13 mouse cellular contexts compared by ENCODE assay signal in genomic region chr16:7040691-7041090, GRCm38 (mm10).
DNase-seq lines count a peak whose midpoint lies in the region; ATAC-seq lines count a peak whose summit lies in the region.
"Had no signal": no experiment of that assay in that cellular context is flagged by ENCODE, and none has a peak within 500 bp of the region (broad histone marks: within the 10 kb centered on the region; RNA-seq: fewer than 3 reads in every experiment).

No protein-coding gene starts in this region.

- H3K4me2 ChIP-seq in forebrain, embryonic 12.5 days = peak overlapping the region; percentile 70
- peak overlapping the region; percentile 53 for H3K4me2 ChIP-seq in neural tube, embryonic 11.5 days (ENCODE audit: low read depth)
- peak overlapping the region; percentile 6; the same call in 1 of the 2 replicates for H3K4me2 ChIP-seq in midbrain, embryonic 11.5 days
- no peak overlapping the region for H3K4me2 ChIP-seq in liver, embryonic 12.5 days

- H3K9ac ChIP-seq in forebrain, embryonic 12.5 days = no peak overlapping the region
- peak overlapping the region; percentile 44 for H3K9ac ChIP-seq in neural tube, embryonic 11.5 days (ENCODE audit: low read length)
- no peak overlapping the region for H3K9ac ChIP-seq in midbrain, embryonic 11.5 days (ENCODE audit: low read length)
- H3K9ac ChIP-seq in liver, embryonic 12.5 days = no peak overlapping the region

- H3K4me1 ChIP-seq in forebrain, embryonic 12.5 days = peaks cover 12% of the 10 kb centered on the region
- peaks cover 27% of the 10 kb centered on the region for H3K4me1 ChIP-seq in forebrain, embryonic 10.5 days
- H3K4me1 ChIP-seq in neural tube, embryonic 11.5 days (ENCODE audit: control insufficient read depth, insufficient read depth, low read length) = no peaks in the 10 kb centered on the region; the same call in 1 of the 2 replicates
- H3K4me1 ChIP-seq in midbrain, embryonic 11.5 days (ENCODE audit: control insufficient read depth, insufficient read depth, low read length) = peaks cover 3% of the 10 kb centered on the region; the same call in 1 of the 2 replicates
- H3K4me1 ChIP-seq in liver, embryonic 12.5 days = no peaks in the 10 kb centered on the region

- H3K36me3 ChIP-seq in forebrain, embryonic 12.5 days (replicated peaks) = no peaks in the 10 kb centered on the region
- no peaks in the 10 kb centered on the region for H3K36me3 ChIP-seq in forebrain, embryonic 10.5 days (replicated peaks)
- no peaks in the 10 kb centered on the region for H3K36me3 ChIP-seq in neural tube, embryonic 11.5 days (ENCODE audit: control insufficient read depth, insufficient read depth, low read length)
- no peaks in the 10 kb centered on the region for H3K36me3 ChIP-seq in midbrain, embryonic 11.5 days (ENCODE audit: control insufficient read depth, insufficient read depth, low read length)
- H3K36me3 ChIP-seq in liver, embryonic 12.5 days = no peaks in the 10 kb centered on the region
- H3K36me3 ChIP-seq: G1E had no signal

- ATAC-seq in forebrain, embryonic 12.5 days (ENCODE audit: low FRiP score) = no peak
- no peak for ATAC-seq in neural tube, embryonic 11.5 days (ENCODE audit: insufficient read depth, low FRiP score, low TSS enrichment)
- peak; percentile 26; the same call in 1 of the 2 replicates for ATAC-seq in midbrain, embryonic 11.5 days (ENCODE audit: low FRiP score)
- ATAC-seq in liver, embryonic 12.5 days = no peak

- no peak overlapping the region for H3K27ac ChIP-seq in forebrain, embryonic 12.5 days
- H3K27ac ChIP-seq in forebrain, embryonic 10.5 days = no peak overlapping the region
- H3K27ac ChIP-seq in neural tube, embryonic 11.5 days (ENCODE audit: low read depth, low read length) = peak overlapping the region; percentile 34; the same call in 1 of the 2 replicates
- H3K27ac ChIP-seq in midbrain, embryonic 11.5 days (ENCODE audit: low read depth, low read length) = no peak overlapping the region
- H3K27ac ChIP-seq in liver, embryonic 12.5 days = no peak overlapping the region
- H3K27ac ChIP-seq: stomach, postnatal 0 days had no signal

- H3K27me3 ChIP-seq in forebrain, embryonic 12.5 days = peaks cover 58% of the 10 kb centered on the region
- peaks cover 97% of the 10 kb centered on the region for H3K27me3 ChIP-seq in forebrain, embryonic 10.5 days (ENCODE audit: poor library complexity, severe bottlenecking)
- H3K27me3 ChIP-seq in neural tube, embryonic 11.5 days (ENCODE audit: control insufficient read depth, insufficient read depth, low read length) = peaks cover 10% of the 10 kb centered on the region; the same call in 1 of the 2 replicates
- peaks cover 15% of the 10 kb centered on the region for H3K27me3 ChIP-seq in midbrain, embryonic 11.5 days (ENCODE audit: control insufficient read depth, insufficient read depth, low read length)
- H3K27me3 ChIP-seq in liver, embryonic 12.5 days (replicated peaks) = peaks cover 51% of the 10 kb centered on the region

- WGBS in forebrain, embryonic 12.5 days = 20% methylated on average over 6 of the region's 6 CpGs
- 19% methylated on average over 6 of the region's 6 CpGs for WGBS in forebrain, embryonic 10.5 days
- WGBS in neural tube, embryonic 11.5 days = 22% methylated on average over 6 of the region's 6 CpGs
- WGBS in midbrain, embryonic 11.5 days = 14% methylated on average over 6 of the region's 6 CpGs
- WGBS in liver, embryonic 12.5 days (ENCODE audit: insufficient replicate concordance) = 20% methylated on average over 6 of the region's 6 CpGs

- no peaks in the 10 kb centered on the region for H3K9me3 ChIP-seq in forebrain, embryonic 12.5 days
- H3K9me3 ChIP-seq in forebrain, embryonic 10.5 days = no peaks in the 10 kb centered on the region
- no peaks in the 10 kb centered on the region for H3K9me3 ChIP-seq in neural tube, embryonic 11.5 days (ENCODE audit: control insufficient read depth, low read length)
- no peaks in the 10 kb centered on the region for H3K9me3 ChIP-seq in midbrain, embryonic 11.5 days (ENCODE audit: control insufficient read depth, low read length)
- no peaks in the 10 kb centered on the region for H3K9me3 ChIP-seq in liver, embryonic 12.5 days (replicated peaks)

- no peak overlapping the region for H3K4me3 ChIP-seq in forebrain, embryonic 12.5 days (replicated peaks)
- H3K4me3 ChIP-seq in forebrain, embryonic 10.5 days = no peak overlapping the region
- H3K4me3 ChIP-seq in neural tube, embryonic 11.5 days (ENCODE audit: low read depth, low read length) = peak overlapping the region; percentile 30; the same call in 1 of the 2 replicates
- H3K4me3 ChIP-seq in midbrain, embryonic 11.5 days (ENCODE audit: low read depth, low read length) = no peak overlapping the region
- H3K4me3 ChIP-seq in liver, embryonic 12.5 days = no peak overlapping the region
- H3K4me3 ChIP-seq: erythroblast, embryonic 14.5 days had no signal

- no peak for DNase-seq in forebrain, embryonic 10.5 days (ENCODE audit: extremely low spot score, low spot score)
- DNase-seq in neural tube, embryonic 11.5 days (ENCODE audit: low spot score) = peak; percentile 21
- DNase-seq in neural tube, embryonic 10.5 days (ENCODE audit: extremely low spot score, low spot score) = no peak
- DNase-seq in midbrain, embryonic 11.5 days (ENCODE audit: low spot score, missing footprints) = no peak
- no peak for DNase-seq in liver
- DNase-seq in urinary bladder, adult 2 months (ENCODE audit: low spot score) = no peak
- DNase-seq: cerebellum, adult 9-11 months; gastrocnemius, postnatal 14 days had no signal
